Mouse (Mus musculus) liver, embryonic 12.5 days (tissue): ENCODE data around the gene Sbno1. TPM values are rescaled to one million over a fixed set of nuclear protein-coding genes. Genes with fewer than 3 reads are reported as not detected.

Experiments used
- ATAC-seq: fragments of 200-750 bp; cut with Nextera tagmentation; 2 replicates; pipeline ENCODE4 v1.8.0; 2017; ENCODE audit warnings: moderate number of reproducible peaks, mild to moderate bottlenecking, moderate library complexity
- H3K27ac ChIP-seq: fragments of 300-500 bp; sonication (generic); 2 replicates; pipeline ENCODE4 v1.5.1; 2016; ENCODE audit warnings: mild to moderate bottlenecking
- H3K27me3 ChIP-seq: fragments of 300-500 bp; sonication (generic); replicated peaks from 2 replicates; pipeline ENCODE4 v1.6.1; 2016; ENCODE audit warnings: mild to moderate bottlenecking, moderate library complexity
- H3K36me3 ChIP-seq: fragments of 300-500 bp; sonication (generic); 2 replicates; pipeline ENCODE4 v1.6.1; 2016; ENCODE audit warnings: mild to moderate bottlenecking, moderate library complexity
- H3K4me1 ChIP-seq: fragments of 300-500 bp; sonication (generic); 2 replicates; pipeline ENCODE4 v1.6.1; 2016
- H3K4me2 ChIP-seq: fragments of 300-500 bp; sonication (generic); 2 replicates; pipeline ENCODE4 v1.6.1; 2016; ENCODE audit warnings: mild to moderate bottlenecking, moderate library complexity
- H3K4me3 ChIP-seq: fragments of 300-500 bp; sonication (generic); 2 replicates; pipeline ENCODE4 v1.5.1; 2016; ENCODE audit warnings: mild to moderate bottlenecking, moderate library complexity
- H3K9ac ChIP-seq: fragments of 300-500 bp; sonication (generic); 2 replicates; pipeline ENCODE4 v1.6.1; 2016; ENCODE audit warnings: mild to moderate bottlenecking, moderate library complexity
- H3K9me3 ChIP-seq: fragments of 300-500 bp; sonication (generic); replicated peaks from 2 replicates; pipeline ENCODE4 v1.6.1; 2016; ENCODE audit warnings: mild to moderate bottlenecking, moderate library complexity
- WGBS: fragments of 180-500 bp; shearing (Covaris S2); methylation state at CpG from one replicate; pipeline ENCODE4 v1.1.7; 2016; ENCODE audit not compliant: insufficient replicate concordance; 5-methylcytosine and 5-hydroxymethylcytosine counted together
- polyA plus RNA-seq: library from polyadenylated mRNA; unstranded; fragments of >200 nt; fragmentation: Nextera tagmentation; extraction: Ambion mirVana; gene quantifications from 2 replicates; pipeline ENCODE4 v1.2.1, GENCODE M21; 2016

Sbno1 gene
- polyA plus RNA-seq, 1 experiment from 2014 or later, result 60.1 TPM

GRCm38 (mm10) chr5:124453339-124454081, 27.7 kb upstream of the Sbno1 start:
- H3K27ac ChIP-seq, result peak overlapping the region; percentile 32; the same call in 1 of the 2 replicates
- WGBS, result 88% methylated on average over 13 of the region's 13 CpGs
- H3K27me3 ChIP-seq, result no peaks in the 10 kb centered on the region
- peaks cover 51% of the 10 kb centered on the region for H3K4me1 ChIP-seq
- no peak for ATAC-seq
- no peaks in the 10 kb centered on the region for H3K9me3 ChIP-seq
- no peak overlapping the region for H3K4me3 ChIP-seq
- peaks cover 100% of the 10 kb centered on the region for H3K36me3 ChIP-seq
- H3K4me2 ChIP-seq, result no peak overlapping the region
- H3K9ac ChIP-seq, result no peak overlapping the region

GRCm38 (mm10) chr5:124452494-124453228, 26.9 kb upstream of the Sbno1 start:
- H3K9ac ChIP-seq, result no peak overlapping the region
- 79% methylated on average over 15 of the region's 15 CpGs for WGBS
- no peak for ATAC-seq
- H3K27me3 ChIP-seq, result no peaks in the 10 kb centered on the region
- peaks cover 59% of the 10 kb centered on the region for H3K4me1 ChIP-seq
- peaks cover 100% of the 10 kb centered on the region for H3K36me3 ChIP-seq
- H3K27ac ChIP-seq, result peak overlapping the region; percentile 32; the same call in 1 of the 2 replicates
- H3K9me3 ChIP-seq, result no peaks in the 10 kb centered on the region
- H3K4me2 ChIP-seq, result no peak overlapping the region
- H3K4me3 ChIP-seq, result no peak overlapping the region

GRCm38 (mm10) chr5:124450641-124451340, 25.0 kb upstream of the Sbno1 start:
- WGBS, result 67% methylated on average over 16 of the region's 16 CpGs
- Histone ChIP-seq H3K27me3 (no peaks in the 10 kb centered on the region), H3K9me3 (no peaks in the 10 kb centered on the region), H3K9ac (peak overlapping the region; percentile 61), H3K4me1 (peaks cover 77% of the 10 kb centered on the region), H3K4me3 (peak overlapping the region; percentile 10; the same call in 1 of the 2 replicates), H3K36me3 (peaks cover 92% of the 10 kb centered on the region), H3K4me2 (peak overlapping the region; percentile 54), H3K27ac (peak overlapping the region; percentile 84)
- peak; percentile 56 for ATAC-seq

- peak overlapping the region; percentile 54 for H3K4me2 ChIP-seq
- H3K27ac ChIP-seq, result peak overlapping the region; percentile 84
- H3K9me3 ChIP-seq, result no peaks in the 10 kb centered on the region
- ATAC-seq, result no peak
- peaks cover 77% of the 10 kb centered on the region for H3K4me1 ChIP-seq
- H3K36me3 ChIP-seq, result peaks cover 84% of the 10 kb centered on the region
- peak overlapping the region; percentile 61 for H3K9ac ChIP-seq
- peak overlapping the region; percentile 11; the same call in 1 of the 2 replicates for H3K4me3 ChIP-seq
- no peaks in the 10 kb centered on the region for H3K27me3 ChIP-seq
- 79% methylated on average over 7 of the region's 7 CpGs for WGBS
These were observed 24.2 kb upstream of the Sbno1 start for GRCm38 (mm10) chr5:124450051-124450450.

GRCm38 (mm10) chr5:124449494-124449893, 23.7 kb upstream of the Sbno1 start:
- peaks cover 79% of the 10 kb centered on the region for H3K4me1 ChIP-seq
- peaks cover 79% of the 10 kb centered on the region for H3K36me3 ChIP-seq
- H3K4me2 ChIP-seq, result 0 out of 2 replicates have a peak overlapping the region, but pooled peaks have one; percentile 13
- no peaks in the 10 kb centered on the region for H3K27me3 ChIP-seq
- peak overlapping the region; percentile 23 for H3K27ac ChIP-seq
- no peaks in the 10 kb centered on the region for H3K9me3 ChIP-seq
- peak overlapping the region; percentile 33; the same call in 1 of the 2 replicates for H3K9ac ChIP-seq
- no peak overlapping the region for H3K4me3 ChIP-seq
- ATAC-seq, result no peak
- WGBS, result 82% methylated on average over 6 of the region's 6 CpGs

GRCm38 (mm10) chr5:124446301-124446881, 20.6 kb upstream of the Sbno1 start:
- Histone ChIP-seq H3K4me1 (peaks cover 92% of the 10 kb centered on the region), H3K4me2 (peak overlapping the region; percentile 94), H3K27me3 (no peaks in the 10 kb centered on the region), H3K27ac (peak overlapping the region; percentile 93), H3K9ac (peak overlapping the region; percentile 91), H3K4me3 (peak overlapping the region; percentile 86), H3K9me3 (no peaks in the 10 kb centered on the region), H3K36me3 (peaks cover 66% of the 10 kb centered on the region)
- ATAC-seq, result peak; percentile 83
- under 1% methylated on average over 15 of the region's 15 CpGs for WGBS

- Histone ChIP-seq H3K9ac (peak overlapping the region; percentile 91), H3K27me3 (no peaks in the 10 kb centered on the region), H3K4me1 (peaks cover 90% of the 10 kb centered on the region), H3K27ac (peak overlapping the region; percentile 93), H3K4me3 (peak overlapping the region; percentile 86), H3K9me3 (no peaks in the 10 kb centered on the region), H3K4me2 (peak overlapping the region; percentile 94), H3K36me3 (peaks cover 61% of the 10 kb centered on the region)
- peak; percentile 71 for ATAC-seq
- WGBS, result 2% methylated on average over 31 of the region's 77 CpGs
These were observed 20.0 kb upstream of the Sbno1 start for GRCm38 (mm10) chr5:124445621-124446293.

GRCm38 (mm10) chr5:124444661-124445561, 19.1 kb upstream of the Sbno1 start:
- H3K36me3 ChIP-seq, result peaks cover 52% of the 10 kb centered on the region
- H3K4me2 ChIP-seq, result peak overlapping the region; percentile 94
- peak; percentile 80 for ATAC-seq
- no peaks in the 10 kb centered on the region for H3K9me3 ChIP-seq
- H3K4me1 ChIP-seq, result peaks cover 85% of the 10 kb centered on the region
- H3K9ac ChIP-seq, result peak overlapping the region; percentile 91
- H3K27ac ChIP-seq, result peak overlapping the region; percentile 93
- 3% methylated on average over 40 of the region's 66 CpGs for WGBS
- peak overlapping the region; percentile 86 for H3K4me3 ChIP-seq
- H3K27me3 ChIP-seq, result no peaks in the 10 kb centered on the region

GRCm38 (mm10) chr5:124444208-124444607, 18.4 kb upstream of the Sbno1 start:
- Histone ChIP-seq H3K4me1 (peaks cover 78% of the 10 kb centered on the region), H3K27ac (peak overlapping the region; percentile 93), H3K9ac (peak overlapping the region; percentile 91), H3K4me2 (peak overlapping the region; percentile 94), H3K9me3 (no peaks in the 10 kb centered on the region), H3K4me3 (peak overlapping the region; percentile 86), H3K27me3 (no peaks in the 10 kb centered on the region), H3K36me3 (peaks cover 45% of the 10 kb centered on the region)
- no peak for ATAC-seq
- 65% methylated on average over 3 of the region's 3 CpGs for WGBS

- WGBS, result 42% methylated on average over 2 of the region's 2 CpGs
- ATAC-seq, result no peak
- H3K27ac ChIP-seq, result peak overlapping the region; percentile 85
- peak overlapping the region; percentile 50 for H3K9ac ChIP-seq
- peak overlapping the region; percentile 86 for H3K4me2 ChIP-seq
- H3K36me3 ChIP-seq, result peaks cover 29% of the 10 kb centered on the region
- peak overlapping the region; percentile 96 for H3K4me3 ChIP-seq
- peaks cover 74% of the 10 kb centered on the region for H3K4me1 ChIP-seq
- H3K9me3 ChIP-seq, result no peaks in the 10 kb centered on the region
- H3K27me3 ChIP-seq, result no peaks in the 10 kb centered on the region
These were observed 16.8 kb upstream of the Sbno1 start for GRCm38 (mm10) chr5:124442628-124443027.
